Mouse (Mus musculus) heart, embryonic 15.5 days (tissue): ENCODE measurements at regions not wholly inside any gene's neighbourhood (a gene's known extent, or its start where the extent isn't known, plus 50 kb on each side); places are given as distances from the start of the nearest gene placed in this dataset.

Source experiments
- ATAC-seq: fragments of 200-750 bp; cut with Nextera tagmentation; replicated peaks from 2 replicates; pipeline ENCODE4 v1.8.0; 2017; ENCODE audit warnings: low read depth, moderate TSS enrichment; ENCODE audit not compliant: insufficient number of reproducible peaks, insufficient read depth, low FRiP score
- H3K27ac ChIP-seq: fragments of 300-500 bp; sonication (generic); 2 replicates; pipeline ENCODE4 v1.5.1; 2015; ENCODE audit warnings: mild to moderate bottlenecking, inconsistent platforms
- H3K27me3 ChIP-seq: fragments of 300-500 bp; sonication (generic); 2 replicates; pipeline ENCODE4 v1.6.1; 2015; ENCODE audit warnings: inconsistent platforms
- H3K36me3 ChIP-seq: fragments of 300-500 bp; sonication (generic); 2 replicates; pipeline ENCODE4 v1.6.1; 2015; ENCODE audit warnings: mild to moderate bottlenecking, inconsistent platforms
- H3K4me1 ChIP-seq: fragments of 300-500 bp; sonication (generic); replicated peaks from 2 replicates; pipeline ENCODE4 v1.6.1; 2015; ENCODE audit warnings: inconsistent platforms
- H3K4me2 ChIP-seq: fragments of 300-500 bp; sonication (generic); 2 replicates; pipeline ENCODE4 v1.6.1; 2015; ENCODE audit warnings: inconsistent platforms, mild to moderate bottlenecking, moderate library complexity
- H3K4me3 ChIP-seq: fragments of 300-500 bp; sonication (generic); 2 replicates; pipeline ENCODE4 v1.5.1; 2015; ENCODE audit warnings: mild to moderate bottlenecking, inconsistent platforms
- H3K9ac ChIP-seq: fragments of 300-500 bp; sonication (generic); 2 replicates; pipeline ENCODE4 v1.6.1; 2015; ENCODE audit warnings: mild to moderate bottlenecking, inconsistent platforms
- H3K9me3 ChIP-seq: fragments of 300-500 bp; sonication (generic); replicated peaks from 2 replicates; pipeline ENCODE4 v1.6.1; 2016; ENCODE audit warnings: inconsistent platforms
- WGBS: fragments of 180-500 bp; shearing (Covaris S2); methylation state at CpG from one replicate; pipeline ENCODE4 v1.1.7; 2015; ENCODE audit warnings: mixed read lengths; 5-methylcytosine and 5-hydroxymethylcytosine counted together

DNA sequence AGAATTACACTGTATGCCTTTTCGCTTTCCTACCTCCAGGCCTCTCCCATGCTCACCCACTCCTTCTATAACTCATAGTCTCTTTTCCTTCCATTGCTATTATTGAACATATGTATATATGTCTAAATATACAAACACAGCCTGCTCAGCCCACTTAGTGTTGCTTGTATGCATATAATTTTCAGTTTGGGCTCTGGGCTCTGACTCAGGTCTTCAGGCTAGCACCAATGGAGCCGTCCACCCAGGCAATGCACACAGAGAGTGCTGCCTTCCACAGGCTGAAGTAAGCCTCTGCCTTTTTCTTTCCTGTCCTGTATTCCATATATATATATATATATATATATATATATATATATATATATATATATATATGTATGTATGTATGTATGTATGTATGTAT is 162.8 kb upstream of the Bmp4 start:
- Histone ChIP-seq H3K9ac (no peak overlapping the region), H3K36me3 (no peaks in the 10 kb centered on the region), H3K4me3 (no peak overlapping the region), H3K27me3 (no peaks in the 10 kb centered on the region), H3K9me3 (no peaks in the 10 kb centered on the region), H3K27ac (no peak overlapping the region), H3K4me1 (no peaks in the 10 kb centered on the region), H3K4me2 (no peak overlapping the region)
- ATAC-seq = no peak
- WGBS = 86% methylated on average over 2 of the region's 2 CpGs

DNA sequence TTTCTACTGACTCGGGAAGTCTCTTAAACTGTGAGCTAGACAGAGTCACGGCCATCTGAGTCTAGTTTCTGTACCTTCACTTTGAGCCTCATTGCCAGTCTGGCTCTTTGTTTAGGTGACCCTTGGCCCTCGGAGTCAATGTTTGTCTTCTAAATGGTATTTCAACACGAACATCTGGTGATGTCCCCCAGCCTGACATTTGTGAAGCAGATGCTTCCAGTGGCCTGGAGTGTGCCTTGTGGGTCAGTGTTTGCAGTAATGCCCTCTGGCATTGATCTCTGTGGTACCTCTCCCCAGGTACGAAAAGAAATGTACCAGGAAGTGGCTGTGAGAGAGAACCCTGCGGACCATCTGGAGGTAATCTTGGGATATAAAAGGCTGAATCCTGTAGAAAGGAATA is 155.7 kb upstream of the Bmp4 start:
- ATAC-seq = no peak
- 66% methylated on average over 6 of the region's 6 CpGs for WGBS
- H3K4me2 ChIP-seq = no peak overlapping the region
- H3K27ac ChIP-seq = no peak overlapping the region
- H3K36me3 ChIP-seq = no peaks in the 10 kb centered on the region
- no peak overlapping the region for H3K4me3 ChIP-seq
- no peak overlapping the region for H3K9ac ChIP-seq
- H3K27me3 ChIP-seq = no peaks in the 10 kb centered on the region
- H3K4me1 ChIP-seq = no peaks in the 10 kb centered on the region
- H3K9me3 ChIP-seq = no peaks in the 10 kb centered on the region

DNA sequence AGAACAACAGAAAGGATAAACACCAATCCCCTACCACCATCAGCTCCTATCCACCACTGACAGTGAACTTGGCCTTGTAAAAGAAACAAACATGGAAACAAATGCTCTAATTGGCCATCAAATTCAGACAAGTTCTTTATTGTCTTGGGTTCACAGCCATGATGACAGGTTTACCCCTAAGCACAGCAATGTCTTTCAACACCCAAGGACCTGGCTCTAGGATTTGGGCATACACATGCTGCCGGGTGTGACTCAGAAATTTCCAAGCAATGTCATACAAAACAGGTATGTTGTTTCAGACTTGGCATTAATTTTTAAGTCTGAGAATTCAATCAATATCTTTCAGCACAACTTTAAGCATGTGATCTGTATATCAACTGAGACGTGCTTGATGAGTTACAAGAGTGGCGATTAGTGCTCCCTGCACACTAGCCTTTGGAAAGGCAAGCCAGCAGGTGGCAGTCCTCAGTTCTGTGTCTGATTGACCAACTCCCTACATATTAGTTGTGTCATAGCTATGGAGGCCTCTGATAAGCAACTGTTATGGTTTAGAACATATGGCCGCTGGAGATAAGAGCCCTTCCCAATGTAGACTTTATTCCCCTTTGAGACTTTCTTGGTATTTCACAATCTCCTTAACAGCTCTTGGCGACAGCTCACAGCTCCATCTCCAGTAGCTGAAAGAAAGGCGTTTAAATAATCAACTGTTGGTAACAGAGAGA is 149.2 kb upstream of the Bmp4 start:
- no peaks in the 10 kb centered on the region for H3K9me3 ChIP-seq
- H3K27ac ChIP-seq = no peak overlapping the region
- no peak overlapping the region for H3K4me2 ChIP-seq
- no peak for ATAC-seq
- no peaks in the 10 kb centered on the region for H3K36me3 ChIP-seq
- H3K9ac ChIP-seq = no peak overlapping the region
- 68% methylated on average over 6 of the region's 6 CpGs for WGBS
- H3K27me3 ChIP-seq = no peaks in the 10 kb centered on the region
- H3K4me1 ChIP-seq = no peaks in the 10 kb centered on the region
- no peak overlapping the region for H3K4me3 ChIP-seq

DNA sequence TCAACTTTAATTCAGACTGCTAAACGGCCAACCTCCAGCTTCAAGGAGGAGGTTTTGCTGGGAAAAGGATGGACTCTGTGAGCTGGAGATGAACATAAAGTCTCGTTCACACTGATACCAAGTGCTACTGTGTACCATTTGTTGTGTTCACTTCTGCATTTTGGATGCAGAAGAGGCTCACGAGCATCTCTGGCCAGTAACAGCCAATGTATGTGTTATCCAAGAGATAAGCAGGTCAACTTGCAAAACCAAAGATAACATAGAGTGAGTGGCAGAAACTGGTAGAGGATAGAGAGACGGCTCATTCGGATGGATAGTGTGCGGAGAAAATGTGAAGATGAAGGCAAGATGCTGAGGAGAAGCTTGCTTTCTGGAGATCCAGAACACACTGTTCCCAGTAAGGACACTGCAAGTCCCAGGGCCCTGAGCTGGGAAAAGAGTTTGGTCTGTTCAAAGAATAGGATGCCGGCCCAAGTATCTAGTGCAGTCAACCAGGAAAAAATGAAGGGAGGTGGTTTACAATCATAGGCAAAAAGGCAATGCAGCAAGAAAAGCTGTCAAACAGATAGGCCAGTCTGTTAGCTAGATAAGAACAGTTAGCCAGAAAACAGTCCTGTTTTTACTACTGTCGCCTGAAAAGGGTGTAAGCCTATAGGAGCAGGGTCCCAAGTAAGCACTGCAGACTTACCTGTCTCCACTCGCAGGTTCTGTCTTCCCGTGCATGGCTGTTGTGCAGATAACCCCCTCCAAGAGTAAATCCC is 145.7 kb upstream of the Bmp4 start:
- Histone ChIP-seq H3K4me3 (no peak overlapping the region), H3K4me1 (no peaks in the 10 kb centered on the region), H3K9me3 (no peaks in the 10 kb centered on the region), H3K27me3 (no peaks in the 10 kb centered on the region), H3K9ac (no peak overlapping the region), H3K4me2 (no peak overlapping the region), H3K36me3 (no peaks in the 10 kb centered on the region), H3K27ac (no peak overlapping the region)
- no peak for ATAC-seq
- 68% methylated on average over 10 of the region's 10 CpGs for WGBS

DNA sequence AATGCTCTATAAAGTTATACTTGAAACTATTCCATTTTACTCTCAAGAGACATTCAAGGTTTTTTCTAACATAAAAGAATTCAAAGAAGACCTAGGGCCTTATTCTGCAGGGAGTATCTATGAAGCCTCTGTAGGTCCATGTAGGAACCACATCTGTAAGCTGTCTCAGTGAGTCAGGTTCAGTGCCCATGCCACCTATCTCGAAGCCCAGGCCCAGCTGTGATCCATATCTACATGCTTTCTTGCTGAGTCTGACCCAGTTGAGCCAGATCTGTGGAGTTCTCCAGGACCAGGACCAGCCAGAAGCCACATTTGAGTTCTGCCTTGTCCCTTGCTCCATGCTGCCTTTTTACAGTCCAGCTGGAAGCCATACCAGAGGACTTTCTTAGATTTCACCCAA is 142.2 kb upstream of the Bmp4 start:
- no peak overlapping the region for H3K4me2 ChIP-seq
- H3K9ac ChIP-seq = no peak overlapping the region
- no peaks in the 10 kb centered on the region for H3K9me3 ChIP-seq
- no peak overlapping the region for H3K4me3 ChIP-seq
- no peak for ATAC-seq
- H3K4me1 ChIP-seq = no peaks in the 10 kb centered on the region
- H3K27me3 ChIP-seq = no peaks in the 10 kb centered on the region
- 66% methylated on average over 1 of the region's 1 CpGs for WGBS
- H3K36me3 ChIP-seq = no peaks in the 10 kb centered on the region
- no peak overlapping the region for H3K27ac ChIP-seq

DNA sequence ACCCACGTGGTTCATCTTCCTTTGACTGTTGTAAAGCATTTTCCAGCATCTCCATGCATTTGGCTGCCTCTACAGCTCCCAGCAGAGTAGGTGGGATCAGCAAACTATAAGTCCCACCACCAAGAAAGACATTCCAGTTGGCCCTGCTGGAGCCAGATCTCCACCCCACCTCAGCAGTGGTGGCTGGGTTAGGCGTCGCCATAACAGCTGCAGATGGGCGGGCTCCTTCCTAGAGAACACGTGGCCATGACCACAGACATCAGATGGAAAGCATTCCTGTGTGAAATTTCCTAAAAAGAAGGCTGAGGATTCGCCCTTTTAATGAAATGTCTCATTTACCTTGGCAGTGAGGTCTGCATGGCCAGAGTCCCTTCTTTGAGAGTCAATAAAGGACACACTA is 140.0 kb upstream of the Bmp4 start:
- Histone ChIP-seq H3K27me3 (no peaks in the 10 kb centered on the region), H3K9ac (no peak overlapping the region), H3K4me1 (no peaks in the 10 kb centered on the region), H3K9me3 (no peaks in the 10 kb centered on the region), H3K36me3 (no peaks in the 10 kb centered on the region), H3K27ac (no peak overlapping the region), H3K4me2 (no peak overlapping the region), H3K4me3 (no peak overlapping the region)
- no peak for ATAC-seq
- WGBS = 86% methylated on average over 6 of the region's 6 CpGs

DNA sequence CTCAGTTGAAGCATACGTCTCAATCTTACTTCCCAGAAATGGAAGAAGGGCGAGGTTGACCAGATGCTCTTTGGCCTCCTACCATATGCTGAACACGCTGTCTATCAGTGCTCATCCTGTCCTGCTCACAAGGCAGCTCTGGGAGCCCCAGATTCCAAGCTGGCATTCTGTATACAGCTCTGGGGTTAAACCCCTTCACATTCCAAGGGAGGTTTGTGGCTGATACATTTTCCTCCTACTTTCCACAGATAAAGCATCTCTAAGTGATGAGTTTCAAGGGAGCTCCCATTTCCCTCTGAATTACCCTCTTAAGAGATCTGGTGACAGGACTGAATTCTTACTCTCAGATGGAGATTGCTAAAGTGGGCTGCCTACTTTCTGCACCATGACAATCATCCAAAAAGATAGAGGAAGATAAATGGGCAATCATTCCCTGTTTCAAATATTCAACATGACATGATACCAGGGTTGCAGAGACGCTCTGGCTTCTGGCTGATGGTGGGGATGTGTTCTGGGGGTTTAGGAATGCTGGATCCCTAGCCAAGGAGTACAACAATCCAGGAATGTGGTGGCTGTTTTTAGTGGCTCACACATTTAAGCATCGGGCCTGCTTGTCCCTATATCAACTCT is 138.7 kb upstream of the Bmp4 start:
- H3K9me3 ChIP-seq = no peaks in the 10 kb centered on the region
- no peak for ATAC-seq
- no peaks in the 10 kb centered on the region for H3K27me3 ChIP-seq
- H3K4me2 ChIP-seq = no peak overlapping the region
- H3K4me3 ChIP-seq = no peak overlapping the region
- H3K9ac ChIP-seq = no peak overlapping the region
- no peaks in the 10 kb centered on the region for H3K36me3 ChIP-seq
- no peaks in the 10 kb centered on the region for H3K4me1 ChIP-seq
- 57% methylated on average over 5 of the region's 5 CpGs for WGBS
- H3K27ac ChIP-seq = no peak overlapping the region

DNA sequence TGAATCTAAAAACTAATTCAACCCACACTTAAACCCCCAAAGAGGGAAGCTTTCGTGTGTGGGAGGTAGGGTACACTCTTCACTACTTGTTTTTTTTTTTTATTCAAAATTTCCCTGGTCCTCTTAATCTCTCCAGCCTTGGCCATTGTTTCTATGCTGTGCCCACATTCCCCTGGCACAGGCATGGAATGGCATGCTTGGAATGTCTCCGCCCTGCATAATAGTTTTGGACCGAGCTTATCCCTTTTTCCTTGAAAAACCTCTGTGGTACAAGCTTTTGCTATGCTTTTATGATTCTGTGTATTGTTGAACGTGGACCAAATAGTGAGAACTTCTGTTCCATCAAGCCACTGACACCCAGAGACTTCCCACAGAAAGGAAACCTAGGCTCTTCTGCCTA is 126.8 kb upstream of the Bmp4 start:
- Histone ChIP-seq H3K36me3 (no peaks in the 10 kb centered on the region), H3K4me1 (no peaks in the 10 kb centered on the region), H3K9ac (no peak overlapping the region), H3K27me3 (no peaks in the 10 kb centered on the region), H3K9me3 (no peaks in the 10 kb centered on the region), H3K27ac (no peak overlapping the region), H3K4me2 (no peak overlapping the region), H3K4me3 (no peak overlapping the region)
- ATAC-seq = no peak
- 61% methylated on average over 4 of the region's 4 CpGs for WGBS

DNA sequence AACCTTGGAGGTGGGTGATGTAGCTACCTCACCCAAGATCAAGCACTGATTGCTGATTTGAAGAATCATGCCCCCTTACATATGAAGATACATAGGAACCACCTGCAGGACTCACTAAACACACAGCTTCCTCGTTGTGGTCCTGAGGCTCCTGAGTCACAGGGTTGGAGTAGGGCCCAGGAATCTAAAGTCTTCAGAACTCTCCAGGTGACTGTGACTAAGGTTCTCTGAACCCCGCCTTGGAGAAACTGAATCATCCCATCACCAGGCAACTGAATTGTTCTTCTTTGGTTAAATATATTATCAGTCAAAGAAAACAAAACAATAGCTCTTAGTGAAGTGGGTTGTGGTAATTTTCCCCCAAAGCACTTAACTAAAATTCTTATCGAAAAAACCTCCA is 125.8 kb upstream of the Bmp4 start:
- H3K27ac ChIP-seq = no peak overlapping the region
- no peak overlapping the region for H3K9ac ChIP-seq
- H3K4me3 ChIP-seq = no peak overlapping the region
- no peak overlapping the region for H3K4me2 ChIP-seq
- H3K9me3 ChIP-seq = no peaks in the 10 kb centered on the region
- 77% methylated on average over 3 of the region's 3 CpGs for WGBS
- H3K27me3 ChIP-seq = no peaks in the 10 kb centered on the region
- H3K36me3 ChIP-seq = no peaks in the 10 kb centered on the region
- ATAC-seq = no peak
- H3K4me1 ChIP-seq = no peaks in the 10 kb centered on the region

DNA sequence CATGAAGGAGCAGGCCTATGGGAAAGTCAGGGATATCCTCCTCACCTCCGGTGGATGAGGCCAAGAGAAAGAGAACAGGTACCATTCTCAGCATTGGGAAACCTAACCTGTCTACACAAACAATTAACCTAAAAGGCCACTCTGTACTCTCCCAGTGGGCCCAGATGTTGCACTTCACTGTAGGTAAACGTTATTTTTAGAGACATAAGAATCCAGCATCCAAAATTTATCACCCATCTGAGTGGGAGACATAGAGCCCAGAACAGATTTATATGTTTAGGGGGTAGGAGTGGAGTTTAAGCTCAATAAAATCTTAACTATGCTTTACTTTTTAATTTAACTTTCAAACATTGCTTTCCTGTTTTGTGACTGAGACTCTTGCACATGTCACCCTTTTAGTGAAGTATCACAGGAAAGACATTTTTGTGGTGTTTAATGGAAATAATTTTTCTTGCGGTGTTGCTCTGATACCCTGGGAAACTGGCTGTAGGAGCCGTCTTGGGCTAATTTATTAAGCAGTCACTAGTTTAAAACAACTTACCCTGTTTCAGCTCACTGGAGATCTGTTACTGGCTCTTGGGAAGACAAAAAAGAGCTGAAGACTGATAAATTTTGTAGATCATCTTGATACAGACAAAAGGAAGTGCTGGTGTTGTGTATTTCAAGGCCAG is 123.9 kb upstream of the Bmp4 start:
- Histone ChIP-seq H3K4me3 (no peak overlapping the region), H3K4me1 (no peaks in the 10 kb centered on the region), H3K4me2 (no peak overlapping the region), H3K36me3 (no peaks in the 10 kb centered on the region), H3K27me3 (no peaks in the 10 kb centered on the region), H3K9ac (no peak overlapping the region), H3K27ac (no peak overlapping the region), H3K9me3 (no peaks in the 10 kb centered on the region)
- no peak for ATAC-seq
- 71% methylated on average over 4 of the region's 4 CpGs for WGBS

DNA sequence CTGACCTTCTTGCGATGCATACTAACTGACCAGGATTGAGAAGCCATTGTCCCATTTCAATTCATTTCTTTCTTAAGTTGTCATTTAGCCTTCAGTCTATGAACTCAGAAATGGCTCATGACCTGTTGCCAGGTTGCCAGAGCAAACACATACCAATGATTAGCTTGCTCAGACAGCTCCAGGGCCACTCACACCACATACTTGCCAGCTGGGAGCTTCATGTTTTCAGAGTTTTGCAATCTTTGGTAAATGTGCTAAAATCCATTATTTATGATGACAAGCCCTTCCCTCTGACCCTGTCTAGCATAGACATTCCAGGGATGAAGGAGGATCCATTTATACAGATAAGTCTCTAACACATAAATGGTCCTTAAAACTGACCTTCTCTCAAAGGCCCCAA is 121.6 kb upstream of the Bmp4 start:
- ATAC-seq = no peak
- WGBS = 93% methylated on average over 1 of the region's 1 CpGs
- Histone ChIP-seq H3K9ac (no peak overlapping the region), H3K4me1 (no peaks in the 10 kb centered on the region), H3K27ac (no peak overlapping the region), H3K36me3 (no peaks in the 10 kb centered on the region), H3K9me3 (no peaks in the 10 kb centered on the region), H3K4me2 (no peak overlapping the region), H3K4me3 (no peak overlapping the region), H3K27me3 (no peaks in the 10 kb centered on the region)
